Mouse (Mus musculus): ENCODE results near the gene Tspyl3.

DNA sequence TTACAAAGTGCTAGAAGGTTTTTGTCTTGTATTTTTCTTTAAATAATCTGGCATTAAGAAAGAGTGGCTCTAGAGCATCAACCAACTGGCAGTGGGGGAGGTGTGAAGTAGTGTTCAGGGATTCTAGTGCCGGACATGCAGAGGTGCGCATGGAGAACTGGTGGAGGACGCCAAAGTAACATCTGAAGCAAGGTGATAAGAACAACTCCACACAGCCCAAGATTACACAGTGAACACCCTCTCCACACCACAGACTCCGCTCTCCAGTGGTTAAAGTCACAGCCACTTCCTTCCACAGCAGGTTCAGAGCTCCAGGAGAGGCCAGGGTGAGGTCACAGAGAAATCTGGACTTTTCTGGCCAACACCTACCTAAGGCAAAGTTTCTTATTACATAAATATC lies 2.7 kb upstream of the Tspyl3 start:
- TF ChIP-seq CTCF (IDR thresholded peaks at IDR 0.05; ENCODE audit: low read depth, low read length) (no peak), POLR2A (IDR thresholded peaks at IDR 0.05; ENCODE audit: extremely low read depth, insufficient read depth, low read length) (no peak)
